29 mouse cellular contexts compared by ENCODE assay signal in the genomic region with DNA sequence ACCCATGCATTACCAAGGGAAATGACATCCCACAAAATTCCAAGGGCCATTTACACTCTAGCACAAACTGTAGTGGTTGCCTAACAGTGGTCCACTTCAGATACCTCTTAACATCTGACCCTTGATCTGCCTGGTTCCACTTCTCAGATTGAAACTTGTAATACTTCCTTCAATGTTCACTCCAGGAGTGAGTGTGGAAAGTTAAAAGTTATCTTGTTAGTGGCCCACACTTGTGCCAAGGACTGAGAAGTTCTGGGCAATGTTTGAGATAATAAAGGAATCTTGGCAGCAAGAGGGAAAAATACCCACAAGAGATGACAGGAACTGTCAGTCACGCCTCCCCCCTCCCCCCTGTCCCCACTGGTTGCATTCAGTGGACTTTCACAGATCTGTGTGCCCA. TPM values are rescaled to one million over a fixed set of nuclear protein-coding genes. Genes with fewer than 3 reads are reported as not detected.
DNase-seq lines count a peak whose midpoint lies in the region; ATAC-seq and TF ChIP-seq lines count a peak whose summit lies in the region.
"Had no signal": no experiment of that assay in that cellular context is flagged by ENCODE, and none has a peak within 500 bp of the region (broad histone marks: within the 10 kb centered on the region; RNA-seq: fewer than 3 reads in every experiment).

No protein-coding gene starts in this region.

- no peak; the same call in 1 of the 2 replicates for TF ChIP-seq EP300 in lung, postnatal 0 days (IDR thresholded peaks at IDR 0.05)

- H3K9me3 ChIP-seq in lung, postnatal 0 days (ENCODE audit: low read length), result no peaks in the 10 kb centered on the region
- no peaks in the 10 kb centered on the region for H3K9me3 ChIP-seq in heart, embryonic 10.5 days
- no peaks in the 10 kb centered on the region for H3K9me3 ChIP-seq in heart, embryonic 16.5 days (replicated peaks; ENCODE audit: control insufficient read depth, low read length)
- H3K9me3 ChIP-seq in hindbrain, embryonic 13.5 days, result no peaks in the 10 kb centered on the region
- H3K9me3 ChIP-seq: embryonic facial prominence, embryonic 13.5 days; forebrain, embryonic 12.5 days; kidney, embryonic 15.5 days; limb, embryonic 10.5 days; liver, embryonic 15.5 days; neural tube, embryonic 13.5 days had no signal

- H3K4me1 ChIP-seq in lung, postnatal 0 days (ENCODE audit: insufficient read depth, low read depth, low read length), result no peaks in the 10 kb centered on the region; the same call in 1 of the 2 replicates
- H3K4me1 ChIP-seq in heart, embryonic 10.5 days, result peaks cover 27% of the 10 kb centered on the region
- H3K4me1 ChIP-seq in heart, embryonic 16.5 days (ENCODE audit: control insufficient read depth, insufficient read depth, low read length), result peaks cover 36% of the 10 kb centered on the region
- peaks cover 18% of the 10 kb centered on the region for H3K4me1 ChIP-seq in hindbrain, embryonic 13.5 days (replicated peaks)

- H3K4me3 ChIP-seq in lung, postnatal 0 days (ENCODE audit: low read depth, low read length), result no peak overlapping the region
- no peak overlapping the region for H3K4me3 ChIP-seq in heart, embryonic 10.5 days
- H3K4me3 ChIP-seq in heart, embryonic 16.5 days (ENCODE audit: low read length), result no peak overlapping the region
- H3K4me3 ChIP-seq in hindbrain, embryonic 13.5 days, result no peak overlapping the region
- H3K4me3 ChIP-seq: embryonic facial prominence, embryonic 13.5 days; erythroblast, embryonic 14.5 days; forebrain, embryonic 12.5 days; kidney, embryonic 15.5 days; left cerebral cortex, adult 2 months; limb, embryonic 10.5 days; liver, embryonic 15.5 days; myocyte; neural tube, embryonic 13.5 days had no signal

- H3K9ac ChIP-seq in lung, postnatal 0 days (replicated peaks; ENCODE audit: low read depth), result no peak overlapping the region
- H3K9ac ChIP-seq in heart, embryonic 16.5 days (ENCODE audit: low read length), result no peak overlapping the region
- no peak overlapping the region for H3K9ac ChIP-seq in hindbrain, embryonic 13.5 days
- H3K9ac ChIP-seq: embryonic facial prominence, embryonic 13.5 days; forebrain, embryonic 12.5 days; kidney, embryonic 15.5 days; liver, embryonic 15.5 days; neural tube, embryonic 13.5 days had no signal

- TF ChIP-seq CTCF in lung, postnatal 0 days (IDR thresholded peaks at IDR 0.05), result no peak

- no peaks in the 10 kb centered on the region for H3K27me3 ChIP-seq in lung, postnatal 0 days (replicated peaks; ENCODE audit: insufficient read depth, low read length)
- H3K27me3 ChIP-seq in heart, embryonic 10.5 days (ENCODE audit: insufficient read depth, poor library complexity, severe bottlenecking), result no peaks in the 10 kb centered on the region
- H3K27me3 ChIP-seq in heart, embryonic 16.5 days (ENCODE audit: control insufficient read depth, insufficient read depth, low read length), result no peaks in the 10 kb centered on the region
- no peaks in the 10 kb centered on the region for H3K27me3 ChIP-seq in hindbrain, embryonic 13.5 days
- H3K27me3 ChIP-seq: embryonic facial prominence, embryonic 13.5 days; forebrain, embryonic 12.5 days; kidney, embryonic 15.5 days; liver, embryonic 15.5 days; neural tube, embryonic 13.5 days had no signal

- H3K4me2 ChIP-seq in lung, postnatal 0 days (replicated peaks; ENCODE audit: low read depth, low read length), result no peak overlapping the region
- no peak overlapping the region for H3K4me2 ChIP-seq in heart, embryonic 16.5 days (ENCODE audit: low read depth, low read length)
- no peak overlapping the region for H3K4me2 ChIP-seq in hindbrain, embryonic 13.5 days
- H3K4me2 ChIP-seq: embryonic facial prominence, embryonic 13.5 days; forebrain, embryonic 12.5 days; kidney, embryonic 15.5 days; liver, embryonic 15.5 days; neural tube, embryonic 13.5 days had no signal

- WGBS in lung, postnatal 0 days, result 54% methylated on average over 1 of the region's 1 CpGs
- WGBS in heart, embryonic 10.5 days, result 43% methylated on average over 1 of the region's 1 CpGs
- 28% methylated on average over 1 of the region's 1 CpGs for WGBS in heart, embryonic 16.5 days
- WGBS in hindbrain, embryonic 13.5 days, result 71% methylated on average over 1 of the region's 1 CpGs

- ATAC-seq in lung, postnatal 0 days, result peak; percentile 50
- peak; percentile 46 for ATAC-seq in heart, embryonic 16.5 days (replicated peaks; ENCODE audit: extremely low read depth, insufficient read depth, low FRiP score)
- no peak for ATAC-seq in hindbrain, embryonic 13.5 days (ENCODE audit: low FRiP score)
- ATAC-seq: midbrain, embryonic 16.5 days had no signal

- peak; percentile 69 for DNase-seq in lung, postnatal 0 days (ENCODE audit: low spot score)
- DNase-seq in lung, postnatal 4 days, result no peak
- DNase-seq in heart, embryonic 10.5 days (ENCODE audit: low spot score), result peak; percentile 72
- DNase-seq in lung, postnatal 36 days, result peak; percentile 74
- no peak for DNase-seq in layer of hippocampus, postnatal 36 days
- DNase-seq: adrenal gland, postnatal 14 days; cerebellum, adult 2 months; cerebellum, postnatal 36 days; embryo, embryonic 11 days; kidney, adult 11 months; kidney, postnatal 4 days; layer of hippocampus, adult 9-11 months; liver; retina, postnatal 1 day; right cerebral cortex, postnatal 25 days; spleen, adult 18-20 months had no signal

- H3K36me3 ChIP-seq in lung, postnatal 0 days (ENCODE audit: insufficient read depth, low read length), result peaks cover 8% of the 10 kb centered on the region; the same call in 1 of the 2 replicates
- peaks cover 20% of the 10 kb centered on the region for H3K36me3 ChIP-seq in heart, embryonic 10.5 days
- H3K36me3 ChIP-seq in heart, embryonic 16.5 days (ENCODE audit: control insufficient read depth, insufficient read depth), result peaks cover 20% of the 10 kb centered on the region
- peaks cover 21% of the 10 kb centered on the region for H3K36me3 ChIP-seq in hindbrain, embryonic 13.5 days

- no peak overlapping the region for H3K27ac ChIP-seq in lung, postnatal 0 days (ENCODE audit: low read length)
- no peak overlapping the region for H3K27ac ChIP-seq in heart, embryonic 10.5 days
- H3K27ac ChIP-seq in heart, embryonic 16.5 days (ENCODE audit: low read length), result peak overlapping the region; percentile 75
- no peak overlapping the region for H3K27ac ChIP-seq in hindbrain, embryonic 13.5 days
- H3K27ac ChIP-seq: embryonic facial prominence, embryonic 13.5 days; forebrain, embryonic 12.5 days; kidney, embryonic 15.5 days; left cerebral cortex, adult 2 months; limb, embryonic 10.5 days; liver, embryonic 15.5 days; neural tube, embryonic 13.5 days had no signal

RNA-seq across cellular contexts. Expression of a gene that starts 2.0 kb away (rescaled TPM):
- 32.5 and 36.0 TPM in 2 replicates for polyA plus RNA-seq in lung, postnatal 0 days (2015; fragmentation: Nextera tagmentation; extraction: Ambion mirVana)
- polyA plus RNA-seq in heart, embryonic 10.5 days (2016; fragmentation: Nextera tagmentation; extraction: Ambion mirVana), result 105 and 112 TPM in 2 replicates
- 128 and 142 TPM in 2 replicates for polyA plus RNA-seq in heart, embryonic 16.5 days (2015; fragmentation: Nextera tagmentation; extraction: Ambion mirVana)
- polyA plus RNA-seq in hindbrain, embryonic 13.5 days (2015; fragmentation: Nextera tagmentation; extraction: Ambion mirVana), result 47.2 and 48.7 TPM in 2 replicates
- 10 to 100 TPM; 72.4 to 73.2 TPM for total RNA-seq in layer of hippocampus, postnatal 36 days (2021)

RNA-seq across cellular contexts. Expression of a gene that starts 42.9 kb away (rescaled TPM):
- 0.76 and 1.1 TPM in 2 replicates for polyA plus RNA-seq in lung, postnatal 0 days (2015; fragmentation: Nextera tagmentation; extraction: Ambion mirVana)
- polyA plus RNA-seq in heart, embryonic 10.5 days (2016; fragmentation: Nextera tagmentation; extraction: Ambion mirVana), result 5.2 and 5.5 TPM in 2 replicates
- 3.5 and 4.6 TPM in 2 replicates for polyA plus RNA-seq in heart, embryonic 16.5 days (2015; fragmentation: Nextera tagmentation; extraction: Ambion mirVana)
- 5.3 and 7.2 TPM in 2 replicates for polyA plus RNA-seq in hindbrain, embryonic 13.5 days (2015; fragmentation: Nextera tagmentation; extraction: Ambion mirVana)
- not detected for total RNA-seq in layer of hippocampus, postnatal 36 days (2021)
- total RNA-seq: adrenal gland, postnatal 14 days; gastrocnemius, postnatal 4 days; left cerebral cortex, adult 2 months had no signal
- polyA plus RNA-seq: erythroblast, embryonic 14.5 days had no signal

Comparison
In these comparisons a context has a peak if more than half of its experiments do, and no peak if none do; other contexts are left out.
1. DNase-seq: peak in lung, postnatal 0 days (single experiment), heart, embryonic 10.5 days (single experiment) and lung, postnatal 36 days (single experiment); none in lung, postnatal 4 days (0 of 2) and layer of hippocampus, postnatal 36 days (0 of 2).